Mouse (Mus musculus): ENCODE results near the gene Ecsit. TPM values are rescaled to one million over a fixed set of nuclear protein-coding genes. Genes with fewer than 3 reads are reported as not detected.
A peak's percentile ranks its signal among the peaks of the same experiment; 100 is the strongest.

Gene Ecsit
- 54.8 and 57.4 TPM in 2 replicates for polyA plus RNA-seq (2015; fragmentation: Nextera tagmentation; extraction: Ambion mirVana)

GRCm38 (mm10) chr9:22085022-22085834 lies at the start of gene Ecsit:
TSS of gene Ecsit (minus strand) at chr9:22085438.
- Histone ChIP-seq H3K27me3 (ENCODE audit: control insufficient read depth, insufficient read depth, low read depth, low read length) (no peaks in the 10 kb centered on the region), H3K36me3 (ENCODE audit: control insufficient read depth, insufficient read depth, low read length) (no peaks in the 10 kb centered on the region), H3K9me3 (replicated peaks; ENCODE audit: control insufficient read depth, low read length, poor library complexity, severe bottlenecking) (no peaks in the 10 kb centered on the region), H3K4me1 (ENCODE audit: control insufficient read depth, insufficient read depth, low read length) (peaks cover 16% of the 10 kb centered on the region), H3K9ac (ENCODE audit: low read depth, low read length) (peak within 1 kb of the TSS; percentile 79), H3K27ac (ENCODE audit: low read length) (peak within 1 kb of the TSS; percentile 81), H3K4me3 (ENCODE audit: low read depth, low read length) (peak within 1 kb of the TSS; percentile 83), H3K4me2 (ENCODE audit: low read length) (peak within 1 kb of the TSS; percentile 74)
- under 1% methylated on average over 48 of the region's 48 CpGs for WGBS
- ATAC-seq, result peak; percentile 99

- ATAC-seq, result no peak
- 86% methylated on average over 7 of the region's 7 CpGs for WGBS
- Histone ChIP-seq H3K4me1 (ENCODE audit: control insufficient read depth, insufficient read depth, low read length) (peaks cover 4% of the 10 kb centered on the region; the same call in 1 of the 2 replicates), H3K27ac (ENCODE audit: low read length) (no peak overlapping the region), H3K4me3 (ENCODE audit: low read depth, low read length) (no peak overlapping the region), H3K9ac (ENCODE audit: low read depth, low read length) (no peak overlapping the region), H3K4me2 (ENCODE audit: low read length) (no peak overlapping the region), H3K36me3 (ENCODE audit: control insufficient read depth, insufficient read depth, low read length) (no peaks in the 10 kb centered on the region), H3K27me3 (ENCODE audit: control insufficient read depth, insufficient read depth, low read depth, low read length) (peaks cover 18% of the 10 kb centered on the region), H3K9me3 (replicated peaks; ENCODE audit: control insufficient read depth, low read length, poor library complexity, severe bottlenecking) (no peaks in the 10 kb centered on the region)
Measured at GRCm38 (mm10) chr9:22134246-22134890, 49.1 kb upstream of the Ecsit start.

GRCm38 (mm10) chr9:22132220-22132619 lies 47.0 kb upstream of the Ecsit start:
- peaks cover 20% of the 10 kb centered on the region for H3K27me3 ChIP-seq (ENCODE audit: control insufficient read depth, insufficient read depth, low read depth, low read length)
- H3K9me3 ChIP-seq (replicated peaks; ENCODE audit: control insufficient read depth, low read length, poor library complexity, severe bottlenecking), result no peaks in the 10 kb centered on the region
- H3K36me3 ChIP-seq (ENCODE audit: control insufficient read depth, insufficient read depth, low read length), result no peaks in the 10 kb centered on the region
- H3K4me2 ChIP-seq (ENCODE audit: low read length), result no peak overlapping the region; the same call in 1 of the 2 replicates
- no peak overlapping the region for H3K4me3 ChIP-seq (ENCODE audit: low read depth, low read length)
- no peak overlapping the region for H3K9ac ChIP-seq (ENCODE audit: low read depth, low read length)
- no peak for ATAC-seq
- WGBS, result 58% methylated on average over 11 of the region's 11 CpGs
- no peak overlapping the region for H3K27ac ChIP-seq (ENCODE audit: low read length)
- H3K4me1 ChIP-seq (ENCODE audit: control insufficient read depth, insufficient read depth, low read length), result peaks cover 4% of the 10 kb centered on the region; the same call in 1 of the 2 replicates

- Histone ChIP-seq H3K9ac (ENCODE audit: low read depth, low read length) (no peak overlapping the region), H3K4me3 (ENCODE audit: low read depth, low read length) (no peak overlapping the region)
Measured at GRCm38 (mm10) chr9:22131226-22131981, 46.2 kb upstream of the Ecsit start.

GRCm38 (mm10) chr9:22125246-22126027 lies 40.2 kb upstream of the Ecsit start:
- H3K27ac ChIP-seq (ENCODE audit: low read length), result no peak overlapping the region

More at GRCm38 (mm10) chr9:22131226-22131981, 46.2 kb upstream of the Ecsit start:
- Histone ChIP-seq H3K9me3 (replicated peaks; ENCODE audit: control insufficient read depth, low read length, poor library complexity, severe bottlenecking) (no peaks in the 10 kb centered on the region), H3K27me3 (ENCODE audit: control insufficient read depth, insufficient read depth, low read depth, low read length) (peaks cover 20% of the 10 kb centered on the region), H3K4me1 (ENCODE audit: control insufficient read depth, insufficient read depth, low read length) (peaks cover 4% of the 10 kb centered on the region; the same call in 1 of the 2 replicates), H3K36me3 (ENCODE audit: control insufficient read depth, insufficient read depth, low read length) (no peaks in the 10 kb centered on the region), H3K4me2 (ENCODE audit: low read length) (peak overlapping the region; percentile 14; the same call in 1 of the 2 replicates), H3K27ac (ENCODE audit: low read length) (no peak overlapping the region)
- WGBS, result 3% methylated on average over 31 of the region's 35 CpGs
- ATAC-seq, result no peak

GRCm38 (mm10) chr9:22124169-22124568 lies 38.9 kb upstream of the Ecsit start:
- no peaks in the 10 kb centered on the region for H3K4me1 ChIP-seq (ENCODE audit: control insufficient read depth, insufficient read depth, low read length)
- no peaks in the 10 kb centered on the region; the same call in 1 of the 2 replicates for H3K27me3 ChIP-seq (ENCODE audit: control insufficient read depth, insufficient read depth, low read depth, low read length)
- no peaks in the 10 kb centered on the region for H3K9me3 ChIP-seq (replicated peaks; ENCODE audit: control insufficient read depth, low read length, poor library complexity, severe bottlenecking)
- H3K4me2 ChIP-seq (ENCODE audit: low read length), result no peak overlapping the region
- H3K4me3 ChIP-seq (ENCODE audit: low read depth, low read length), result no peak overlapping the region
- 91% methylated on average over 3 of the region's 3 CpGs for WGBS
- H3K36me3 ChIP-seq (ENCODE audit: control insufficient read depth, insufficient read depth, low read length), result no peaks in the 10 kb centered on the region
- no peak overlapping the region for H3K27ac ChIP-seq (ENCODE audit: low read length)
- ATAC-seq, result no peak
- H3K9ac ChIP-seq (ENCODE audit: low read depth, low read length), result no peak overlapping the region

More at GRCm38 (mm10) chr9:22125246-22126027, 40.2 kb upstream of the Ecsit start:
- Histone ChIP-seq H3K9me3 (replicated peaks; ENCODE audit: control insufficient read depth, low read length, poor library complexity, severe bottlenecking) (no peaks in the 10 kb centered on the region), H3K4me3 (ENCODE audit: low read depth, low read length) (no peak overlapping the region), H3K36me3 (ENCODE audit: control insufficient read depth, insufficient read depth, low read length) (no peaks in the 10 kb centered on the region), H3K4me1 (ENCODE audit: control insufficient read depth, insufficient read depth, low read length) (no peaks in the 10 kb centered on the region), H3K27me3 (ENCODE audit: control insufficient read depth, insufficient read depth, low read depth, low read length) (peaks cover 7% of the 10 kb centered on the region), H3K4me2 (ENCODE audit: low read length) (no peak overlapping the region), H3K9ac (ENCODE audit: low read depth, low read length) (no peak overlapping the region)
- WGBS, result 91% methylated on average over 15 of the region's 15 CpGs
- ATAC-seq, result no peak

GRCm38 (mm10) chr9:22123069-22123609 lies 37.9 kb upstream of the Ecsit start:
- no peak overlapping the region for H3K9ac ChIP-seq (ENCODE audit: low read depth, low read length)
- H3K9me3 ChIP-seq (replicated peaks; ENCODE audit: control insufficient read depth, low read length, poor library complexity, severe bottlenecking), result no peaks in the 10 kb centered on the region
- no peaks in the 10 kb centered on the region for H3K36me3 ChIP-seq (ENCODE audit: control insufficient read depth, insufficient read depth, low read length)
- no peak overlapping the region for H3K27ac ChIP-seq (ENCODE audit: low read length)
- no peak overlapping the region for H3K4me2 ChIP-seq (ENCODE audit: low read length)
- no peaks in the 10 kb centered on the region for H3K4me1 ChIP-seq (ENCODE audit: control insufficient read depth, insufficient read depth, low read length)
- H3K4me3 ChIP-seq (ENCODE audit: low read depth, low read length), result no peak overlapping the region
- ATAC-seq, result no peak
- H3K27me3 ChIP-seq (ENCODE audit: control insufficient read depth, insufficient read depth, low read depth, low read length), result no peaks in the 10 kb centered on the region; the same call in 1 of the 2 replicates
- 86% methylated on average over 7 of the region's 7 CpGs for WGBS

GRCm38 (mm10) chr9:22122005-22122404 lies 36.8 kb upstream of the Ecsit start:
- WGBS, result 79% methylated on average over 3 of the region's 3 CpGs
- no peaks in the 10 kb centered on the region; the same call in 1 of the 2 replicates for H3K27me3 ChIP-seq (ENCODE audit: control insufficient read depth, insufficient read depth, low read depth, low read length)
- no peak overlapping the region for H3K4me2 ChIP-seq (ENCODE audit: low read length)
- H3K9ac ChIP-seq (ENCODE audit: low read depth, low read length), result no peak overlapping the region
- H3K9me3 ChIP-seq (replicated peaks; ENCODE audit: control insufficient read depth, low read length, poor library complexity, severe bottlenecking), result no peaks in the 10 kb centered on the region
- no peak for ATAC-seq
- H3K4me1 ChIP-seq (ENCODE audit: control insufficient read depth, insufficient read depth, low read length), result peaks cover 5% of the 10 kb centered on the region
- no peak overlapping the region for H3K27ac ChIP-seq (ENCODE audit: low read length)
- no peak overlapping the region for H3K4me3 ChIP-seq (ENCODE audit: low read depth, low read length)
- no peaks in the 10 kb centered on the region for H3K36me3 ChIP-seq (ENCODE audit: control insufficient read depth, insufficient read depth, low read length)
